Mouse (Mus musculus): ENCODE measurements at regions not wholly inside any gene's neighbourhood (a gene's known extent, or its start where the extent isn't known, plus 50 kb on each side); places are given as distances from the start of the nearest gene placed in this dataset.

- H3K27me3 ChIP-seq (ENCODE audit: insufficient read depth, low read length) = no peaks in the 10 kb centered on the region
- H3K9me3 ChIP-seq (replicated peaks) = no peaks in the 10 kb centered on the region
- ATAC-seq (ENCODE audit: extremely low read depth, insufficient number of reproducible peaks, low FRiP score, poor library complexity, severe bottlenecking) (no peak), DNase-seq (ENCODE audit: low spot score) (no peak)
- no peak overlapping the region for H3K4me3 ChIP-seq (ENCODE audit: low read depth, low read length)
- no peak for TF ChIP-seq POLR2AphosphoS5 (IDR thresholded peaks at IDR 0.05; ENCODE audit: insufficient replicate concordance, low read depth, low read length)
- TF ChIP-seq GATA2 (IDR thresholded peaks at IDR 0.05; ENCODE audit: borderline replicate concordance, low read depth, low read length) = no peak
- no peak for TF ChIP-seq TAL1 (conservative IDR thresholded peaks at IDR 0.05; ENCODE audit: low read depth, low read length)
- TF ChIP-seq GATA1 (IDR thresholded peaks at IDR 0.05; ENCODE audit: borderline replicate concordance, low read length) = no peak
- TF ChIP-seq CTCF (IDR thresholded peaks at IDR 0.05; ENCODE audit: low read depth, low read length) = no peak
- H3K36me3 ChIP-seq (replicated peaks) = no peaks in the 10 kb centered on the region
- H3K4me1 ChIP-seq (ENCODE audit: insufficient read depth, low read depth, low read length) = no peaks in the 10 kb centered on the region
Observed at GRCm38 (mm10) chr10:37348416-37348815, 209.7 kb upstream of the Marcks start.

DNA sequence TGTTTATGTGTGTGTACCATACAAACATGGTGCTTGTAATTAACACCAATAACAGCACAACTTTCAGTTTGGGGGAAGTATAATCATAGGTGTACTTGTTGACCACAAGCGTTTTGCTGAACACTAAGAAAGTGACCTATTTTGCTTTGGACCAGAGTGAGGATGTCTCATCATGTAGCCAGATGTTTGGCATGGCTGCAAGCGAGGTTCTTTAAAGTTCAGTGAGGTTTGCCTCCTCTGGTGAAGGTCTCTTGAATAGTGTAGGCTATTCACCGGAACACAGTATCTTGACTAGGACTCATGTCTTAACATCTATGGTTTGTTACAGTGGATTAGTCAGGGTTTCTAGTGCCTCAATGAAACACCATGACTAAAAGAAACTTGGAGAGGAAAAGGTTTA lies 208.9 kb upstream of the Marcks start:
- no peak for ATAC-seq (ENCODE audit: extremely low read depth, insufficient number of reproducible peaks, low FRiP score, poor library complexity, severe bottlenecking)
- no peak for DNase-seq (ENCODE audit: low spot score)
- H3K4me1 ChIP-seq (ENCODE audit: insufficient read depth, low read depth, low read length) = no peaks in the 10 kb centered on the region
- H3K9me3 ChIP-seq (replicated peaks) = no peaks in the 10 kb centered on the region
- H3K27me3 ChIP-seq (ENCODE audit: insufficient read depth, low read length) = no peaks in the 10 kb centered on the region
- no peaks in the 10 kb centered on the region for H3K36me3 ChIP-seq (replicated peaks)
- TF ChIP-seq TAL1 (conservative IDR thresholded peaks at IDR 0.05; ENCODE audit: low read depth, low read length) = no peak
- TF ChIP-seq GATA1 (IDR thresholded peaks at IDR 0.05; ENCODE audit: borderline replicate concordance, low read length) = no peak
- TF ChIP-seq CTCF (IDR thresholded peaks at IDR 0.05; ENCODE audit: low read depth, low read length) = no peak
- TF ChIP-seq POLR2AphosphoS5 (IDR thresholded peaks at IDR 0.05; ENCODE audit: insufficient replicate concordance, low read depth, low read length) = no peak
- no peak for TF ChIP-seq GATA2 (IDR thresholded peaks at IDR 0.05; ENCODE audit: borderline replicate concordance, low read depth, low read length)
- H3K4me3 ChIP-seq (ENCODE audit: low read depth, low read length) = no peak overlapping the region

DNA sequence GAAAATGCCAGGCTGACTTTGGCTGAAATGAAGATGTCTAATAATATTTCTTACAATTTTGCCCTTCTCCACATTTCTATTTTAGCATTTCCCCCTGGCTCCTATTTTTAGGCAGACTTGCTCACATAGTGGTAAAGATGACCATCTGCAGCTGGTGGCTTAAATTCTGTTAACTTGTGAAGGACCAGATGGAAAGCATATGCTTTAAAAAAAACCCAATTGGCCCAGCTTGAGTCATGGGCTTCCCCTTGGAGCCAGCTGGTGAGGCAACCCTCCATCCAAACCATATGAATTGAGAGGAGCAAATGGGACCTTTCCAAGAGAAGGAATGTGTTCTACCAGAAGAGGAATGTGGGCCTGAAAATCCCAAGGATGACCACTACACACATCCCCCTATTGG lies 204.0 kb upstream of the Marcks start:
- Histone ChIP-seq H3K4me3 (ENCODE audit: low read depth, low read length) (no peak overlapping the region), H3K9me3 (replicated peaks) (no peaks in the 10 kb centered on the region), H3K4me1 (ENCODE audit: insufficient read depth, low read depth, low read length) (no peaks in the 10 kb centered on the region), H3K36me3 (replicated peaks) (no peaks in the 10 kb centered on the region), H3K27me3 (ENCODE audit: insufficient read depth, low read length) (no peaks in the 10 kb centered on the region)
- ATAC-seq (ENCODE audit: extremely low read depth, insufficient number of reproducible peaks, low FRiP score, poor library complexity, severe bottlenecking) (no peak), DNase-seq (ENCODE audit: low spot score) (no peak)
- TF ChIP-seq GATA1 (IDR thresholded peaks at IDR 0.05; ENCODE audit: borderline replicate concordance, low read length) (no peak), POLR2AphosphoS5 (IDR thresholded peaks at IDR 0.05; ENCODE audit: insufficient replicate concordance, low read depth, low read length) (no peak), CTCF (IDR thresholded peaks at IDR 0.05; ENCODE audit: low read depth, low read length) (no peak), TAL1 (conservative IDR thresholded peaks at IDR 0.05; ENCODE audit: low read depth, low read length) (no peak), GATA2 (IDR thresholded peaks at IDR 0.05; ENCODE audit: borderline replicate concordance, low read depth, low read length) (no peak)

GRCm38 (mm10) chr10:37339658-37340057 lies 200.9 kb upstream of the Marcks start:
- no peak for ATAC-seq (ENCODE audit: extremely low read depth, insufficient number of reproducible peaks, low FRiP score, poor library complexity, severe bottlenecking)
- no peaks in the 10 kb centered on the region for H3K9me3 ChIP-seq (replicated peaks)
- no peaks in the 10 kb centered on the region for H3K36me3 ChIP-seq (replicated peaks)
- no peak for DNase-seq (ENCODE audit: low spot score)
- H3K4me3 ChIP-seq (ENCODE audit: low read depth, low read length) = no peak overlapping the region
- H3K27me3 ChIP-seq (ENCODE audit: insufficient read depth, low read length) = no peaks in the 10 kb centered on the region
- no peak for TF ChIP-seq TAL1 (conservative IDR thresholded peaks at IDR 0.05; ENCODE audit: low read depth, low read length)
- no peak for TF ChIP-seq POLR2AphosphoS5 (IDR thresholded peaks at IDR 0.05; ENCODE audit: insufficient replicate concordance, low read depth, low read length)
- TF ChIP-seq CTCF (IDR thresholded peaks at IDR 0.05; ENCODE audit: low read depth, low read length) = no peak
- no peak for TF ChIP-seq GATA2 (IDR thresholded peaks at IDR 0.05; ENCODE audit: borderline replicate concordance, low read depth, low read length)
- no peak for TF ChIP-seq GATA1 (IDR thresholded peaks at IDR 0.05; ENCODE audit: borderline replicate concordance, low read length)
- H3K4me1 ChIP-seq (ENCODE audit: insufficient read depth, low read depth, low read length) = no peaks in the 10 kb centered on the region

GRCm38 (mm10) chr10:37338073-37338912 lies 199.6 kb upstream of the Marcks start:
- no peak for DNase-seq (ENCODE audit: low spot score)

GRCm38 (mm10) chr10:37337172-37337620 lies 198.5 kb upstream of the Marcks start:
- DNase-seq (ENCODE audit: low spot score) = no peak
- no peaks in the 10 kb centered on the region for H3K27me3 ChIP-seq (ENCODE audit: insufficient read depth, low read length)
- no peaks in the 10 kb centered on the region for H3K4me1 ChIP-seq (ENCODE audit: insufficient read depth, low read depth, low read length)
- ATAC-seq (ENCODE audit: extremely low read depth, insufficient number of reproducible peaks, low FRiP score, poor library complexity, severe bottlenecking) = peak; percentile 34; the same call in 1 of the 2 replicates
- no peaks in the 10 kb centered on the region for H3K36me3 ChIP-seq (replicated peaks)
- no peak overlapping the region for H3K4me3 ChIP-seq (ENCODE audit: low read depth, low read length)
- TF ChIP-seq CTCF (IDR thresholded peaks at IDR 0.05; ENCODE audit: low read depth, low read length) (no peak), GATA1 (IDR thresholded peaks at IDR 0.05; ENCODE audit: borderline replicate concordance, low read length) (no peak), TAL1 (conservative IDR thresholded peaks at IDR 0.05; ENCODE audit: low read depth, low read length) (no peak), GATA2 (IDR thresholded peaks at IDR 0.05; ENCODE audit: borderline replicate concordance, low read depth, low read length) (no peak), POLR2AphosphoS5 (IDR thresholded peaks at IDR 0.05; ENCODE audit: insufficient replicate concordance, low read depth, low read length) (no peak)
- H3K9me3 ChIP-seq (replicated peaks) = no peaks in the 10 kb centered on the region

More at GRCm38 (mm10) chr10:37338073-37338912, 199.6 kb upstream of the Marcks start:
- Histone ChIP-seq H3K27me3 (ENCODE audit: insufficient read depth, low read length) (no peaks in the 10 kb centered on the region), H3K36me3 (replicated peaks) (no peaks in the 10 kb centered on the region), H3K9me3 (replicated peaks) (no peaks in the 10 kb centered on the region), H3K4me1 (ENCODE audit: insufficient read depth, low read depth, low read length) (no peaks in the 10 kb centered on the region), H3K4me3 (ENCODE audit: low read depth, low read length) (no peak overlapping the region)
- ATAC-seq (ENCODE audit: extremely low read depth, insufficient number of reproducible peaks, low FRiP score, poor library complexity, severe bottlenecking) = no peak
- TF ChIP-seq POLR2AphosphoS5 (IDR thresholded peaks at IDR 0.05; ENCODE audit: insufficient replicate concordance, low read depth, low read length) (no peak), GATA1 (IDR thresholded peaks at IDR 0.05; ENCODE audit: borderline replicate concordance, low read length) (no peak), TAL1 (conservative IDR thresholded peaks at IDR 0.05; ENCODE audit: low read depth, low read length) (no peak), GATA2 (IDR thresholded peaks at IDR 0.05; ENCODE audit: borderline replicate concordance, low read depth, low read length) (no peak), CTCF (IDR thresholded peaks at IDR 0.05; ENCODE audit: low read depth, low read length) (no peak)

Measured in G1E (cell line).